Mouse (Mus musculus) midbrain, embryonic 14.5 days (tissue): ENCODE data around the gene Mroh2a. TPM values are rescaled to one million over a fixed set of nuclear protein-coding genes. Genes with fewer than 3 reads are reported as not detected.

ENCODE experiments used
- ATAC-seq: fragments of 200-750 bp; cut with Nextera tagmentation; 2 replicates; pipeline ENCODE4 v1.8.0; 2017; ENCODE audit warnings: moderate number of reproducible peaks, moderate library complexity; ENCODE audit not compliant: low FRiP score, low TSS enrichment
- DNase-seq: peaks from one replicate; pipeline ENCODE4 v3.0.0-alpha.2; 2015
- H3K27ac ChIP-seq: fragments of 300-500 bp; sonication (generic); replicated peaks from 2 replicates; pipeline ENCODE4 v1.5.1; 2014; ENCODE audit warnings: mild to moderate bottlenecking, low read depth, low read length, moderate library complexity
- H3K27me3 ChIP-seq: fragments of 300-500 bp; sonication (generic); 2 replicates; pipeline ENCODE4 v1.6.1; 2014; ENCODE audit warnings: low read length, control low read depth, mixed read lengths; ENCODE audit not compliant: control insufficient read depth, insufficient read depth
- H3K36me3 ChIP-seq: fragments of 300-500 bp; sonication (generic); 2 replicates; pipeline ENCODE4 v1.6.1; 2014; ENCODE audit warnings: low read length, control low read depth; ENCODE audit not compliant: control insufficient read depth, insufficient read depth
- H3K4me1 ChIP-seq: fragments of 300-500 bp; sonication (generic); 2 replicates; pipeline ENCODE4 v1.6.1; 2014; ENCODE audit warnings: mild to moderate bottlenecking, antibody characterized with exemption, low read length, control low read depth; ENCODE audit not compliant: control insufficient read depth, insufficient read depth
- H3K4me2 ChIP-seq: fragments of 300-500 bp; sonication (generic); 2 replicates; pipeline ENCODE4 v1.6.1; 2014; ENCODE audit warnings: mild to moderate bottlenecking, low read length, moderate library complexity
- H3K4me3 ChIP-seq: fragments of 300-500 bp; sonication (generic); replicated peaks from 2 replicates; pipeline ENCODE4 v1.5.1; 2014; ENCODE audit warnings: low read depth, low read length
- H3K9ac ChIP-seq: fragments of 300-500 bp; sonication (generic); replicated peaks from 2 replicates; pipeline ENCODE4 v1.6.1; 2014; ENCODE audit warnings: mild to moderate bottlenecking, low read length, moderate library complexity
- H3K9me3 ChIP-seq: fragments of 300-500 bp; sonication (generic); 2 replicates; pipeline ENCODE4 v1.6.1; 2016; ENCODE audit warnings: low read length, control low read depth, mixed read lengths; ENCODE audit not compliant: control insufficient read depth
- whole genome bisulfite sequencing: fragments of 180-500 bp; shearing (Covaris S2); extraction: QIAGEN DNeasy Blood & Tissue Kit; methylation state at CpG from one replicate; pipeline ENCODE4 v1.1.7; 2014; 5-methylcytosine and 5-hydroxymethylcytosine counted together
- polyA plus RNA-seq: library from polyadenylated mRNA; unstranded; fragments of >200 nt; fragmentation: Nextera tagmentation; extraction: Ambion mirVana; gene quantifications from 2 replicates; pipeline ENCODE4 v1.2.1, GENCODE M21; 2014

Mroh2a gene
- polyA plus RNA-seq, 1 experiment from 2014 or later = 1.8 TPM

DNA sequence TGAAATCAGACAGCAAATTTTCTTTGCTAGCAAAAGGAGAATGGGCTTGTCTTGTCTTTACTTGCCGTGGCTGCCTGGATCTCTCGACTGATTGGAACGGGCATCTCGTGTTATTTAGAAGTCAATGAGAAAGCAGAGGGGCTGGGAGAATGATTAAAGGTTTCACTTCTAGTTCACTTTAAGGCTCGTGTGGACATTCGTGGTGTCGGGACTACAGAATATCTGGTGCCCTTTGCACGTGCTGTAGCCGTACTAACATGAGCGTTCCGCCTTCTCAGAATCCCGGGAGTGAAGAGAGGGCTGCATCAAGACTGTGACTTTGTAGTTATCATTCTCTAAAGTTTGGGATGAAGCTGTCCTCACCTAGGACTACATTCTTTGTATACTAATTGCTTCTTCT, 80.4 kb downstream of the Mroh2a start:
- WGBS = 68% methylated on average over 12 of the region's 12 CpGs
- no peak overlapping the region for H3K9ac ChIP-seq
- no peak for ATAC-seq
- H3K4me2 ChIP-seq = no peak overlapping the region
- no peaks in the 10 kb centered on the region for H3K27me3 ChIP-seq
- H3K36me3 ChIP-seq = no peaks in the 10 kb centered on the region
- H3K4me3 ChIP-seq = no peak overlapping the region
- no peaks in the 10 kb centered on the region for H3K4me1 ChIP-seq
- no peak for DNase-seq
- H3K9me3 ChIP-seq = peaks cover 78% of the 10 kb centered on the region
- H3K27ac ChIP-seq = no peak overlapping the region

DNA sequence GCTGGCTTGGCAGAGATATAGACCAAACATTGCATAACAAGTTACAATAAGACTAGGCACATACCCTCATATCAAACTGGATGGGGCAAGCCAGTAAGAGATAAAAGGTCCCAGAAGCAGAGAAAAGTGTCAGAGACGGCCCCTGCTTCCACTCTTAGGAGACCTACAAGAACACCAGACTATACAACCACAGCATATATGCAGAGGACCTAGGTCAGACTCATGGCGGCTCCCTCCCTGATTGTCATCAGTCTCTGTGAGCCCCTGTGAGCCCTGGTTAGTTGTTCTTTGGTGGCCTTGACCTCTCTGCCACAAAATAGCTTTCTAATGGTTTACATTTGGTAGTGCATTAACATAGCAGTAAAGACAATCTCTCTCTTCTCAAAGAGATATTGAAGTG, 82.2 kb downstream of the Mroh2a start:
- Histone ChIP-seq H3K4me3 (no peak overlapping the region), H3K27me3 (no peaks in the 10 kb centered on the region), H3K9ac (no peak overlapping the region), H3K4me2 (no peak overlapping the region), H3K27ac (no peak overlapping the region), H3K4me1 (no peaks in the 10 kb centered on the region), H3K36me3 (no peaks in the 10 kb centered on the region), H3K9me3 (peaks cover 62% of the 10 kb centered on the region)
- 57% methylated on average over 2 of the region's 2 CpGs for WGBS
- ATAC-seq = 0 out of 2 replicates have a peak, but pooled peaks have one; percentile 4
- no peak for DNase-seq

DNA sequence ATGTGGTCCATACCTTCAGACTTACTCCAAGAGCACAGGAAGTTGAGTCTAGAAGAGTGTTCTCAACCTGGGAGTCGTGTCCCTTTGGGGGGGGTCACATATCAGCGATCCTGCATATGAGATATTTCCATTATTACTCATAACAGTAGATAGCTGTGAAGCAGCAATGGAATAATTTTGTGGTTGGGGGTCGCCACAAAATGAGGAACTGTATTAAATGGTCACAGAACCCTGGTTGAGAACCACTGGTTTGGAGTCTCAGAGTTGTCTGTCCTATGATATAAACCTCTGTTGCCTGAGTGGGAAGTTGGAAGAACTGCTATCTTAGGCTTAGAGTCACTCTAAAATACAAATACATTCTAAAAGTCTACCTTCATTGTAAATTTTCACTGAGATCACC, 83.1 kb downstream of the Mroh2a start:
- no peaks in the 10 kb centered on the region for H3K27me3 ChIP-seq
- H3K36me3 ChIP-seq = no peaks in the 10 kb centered on the region
- no peak for DNase-seq
- H3K4me1 ChIP-seq = no peaks in the 10 kb centered on the region
- no peak overlapping the region for H3K4me3 ChIP-seq
- no peak overlapping the region for H3K27ac ChIP-seq
- H3K9me3 ChIP-seq = peaks cover 54% of the 10 kb centered on the region
- no peak overlapping the region for H3K9ac ChIP-seq
- ATAC-seq = peak; percentile 0; the same call in 1 of the 2 replicates
- H3K4me2 ChIP-seq = no peak overlapping the region
- WGBS = 54% methylated on average over 3 of the region's 3 CpGs

DNA sequence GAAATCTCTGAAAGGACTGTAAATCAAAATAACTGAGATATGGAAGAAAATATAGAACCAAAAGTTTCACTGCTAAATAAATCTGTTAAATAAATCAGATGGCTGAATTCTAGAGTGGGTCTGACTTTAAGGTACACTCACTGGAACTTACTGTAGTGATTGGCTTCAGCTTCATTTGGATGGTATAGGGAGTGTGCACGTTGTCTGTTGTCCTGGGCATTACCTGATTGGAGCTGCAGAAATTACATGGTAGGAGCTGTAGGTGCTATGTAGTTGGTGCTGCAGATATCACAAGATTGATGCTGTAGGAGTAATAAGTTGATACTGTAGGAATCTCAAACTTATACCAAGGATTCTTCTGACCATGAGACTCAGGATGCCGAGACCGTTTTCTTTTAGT, 83.6 kb downstream of the Mroh2a start:
- DNase-seq (no peak), ATAC-seq (no peak)
- 67% methylated on average over 3 of the region's 3 CpGs for WGBS
- Histone ChIP-seq H3K27ac (no peak overlapping the region), H3K27me3 (no peaks in the 10 kb centered on the region), H3K4me3 (no peak overlapping the region), H3K9me3 (peaks cover 49% of the 10 kb centered on the region), H3K4me2 (no peak overlapping the region), H3K9ac (no peak overlapping the region), H3K36me3 (no peaks in the 10 kb centered on the region), H3K4me1 (no peaks in the 10 kb centered on the region)

Other genes starting within 250 kb of the Mroh2a start
- gene Usp40, start 218.4 kb upstream of the Mroh2a start, polyA plus RNA-seq = 15.2 and 22.4 TPM in 2 replicates
- gene Ugt1a10, start 171.6 kb upstream of the Mroh2a start, polyA plus RNA-seq = not detected in 2 replicates
- gene Ugt1a9, start 156.2 kb upstream of the Mroh2a start, polyA plus RNA-seq = not detected in 2 replicates
- gene Ugt1a8, start 139.2 kb upstream of the Mroh2a start, polyA plus RNA-seq = not detected in 2 replicates
- gene Ugt1a7c, start 131.9 kb upstream of the Mroh2a start, polyA plus RNA-seq = 0.24 and 0.99 TPM in 2 replicates
- gene Ugt1a6b, start 123.7 kb upstream of the Mroh2a start, polyA plus RNA-seq = 0.13 TPM in 1 of 2 replicates, not detected in the other
- gene Ugt1a6a, start 92.2 kb upstream of the Mroh2a start, polyA plus RNA-seq = 0.58 and 0.72 TPM in 2 replicates
- not detected in 2 replicates for gene Ugt1a5, start 61.0 kb upstream of the Mroh2a start, polyA plus RNA-seq
- gene Ugt1a2, start 26.4 kb upstream of the Mroh2a start, polyA plus RNA-seq = not detected in 2 replicates
- 12.9 and 14.2 TPM in 2 replicates for gene Dnajb3, start 21.2 kb upstream of the Mroh2a start, polyA plus RNA-seq
- not detected in 2 replicates for gene Ugt1a1, start 15.0 kb upstream of the Mroh2a start, polyA plus RNA-seq
- gene Hjurp, start 50.6 kb downstream of the Mroh2a start, polyA plus RNA-seq = 52.9 and 80.2 TPM in 2 replicates
- 0.14 TPM in 1 of 2 replicates, not detected in the other for gene Trpm8, start 50.7 kb downstream of the Mroh2a start, polyA plus RNA-seq
- 0.47 and 0.81 TPM in 2 replicates for gene Spp2, start 180.0 kb downstream of the Mroh2a start, polyA plus RNA-seq